Mouse (Mus musculus): ENCODE measurements around the gene Gm10645. TPM values are rescaled to one million over a fixed set of nuclear protein-coding genes. Genes with fewer than 3 reads are reported as not detected.

The Gm10645 gene
- total RNA-seq, 1 experiment from 2014 or later = not detected

Other genes starting within 250 kb of the Gm10645 start
- 2.3 and 7.2 TPM in 2 replicates for gene Tbc1d9, start 818 bp downstream of the Gm10645 start, total RNA-seq (2017)
- gene Ucp1, start 124.2 kb upstream of the Gm10645 start, total RNA-seq (2017) = not detected in 2 replicates
- gene Elmod2, start 166.3 kb upstream of the Gm10645 start, total RNA-seq (2017) = 18.6 and 21.8 TPM in 2 replicates
- not detected in 2 replicates for gene Mgat4d, start 182.3 kb upstream of the Gm10645 start, total RNA-seq (2017)
- 0.23 and 1.2 TPM in 2 replicates for gene Clgn, start 223.7 kb upstream of the Gm10645 start, total RNA-seq (2017)